Mouse (Mus musculus) myocyte (in vitro differentiated cells): ENCODE results near the gene Chst8.

Source experiments
- MAX ChIP-seq: IDR thresholded peaks from one replicate; pipeline ENCODE4 v1.6.1; 2011; ENCODE audit warnings: low read depth, mild to moderate bottlenecking, control low read depth
- SRF ChIP-seq: IDR thresholded peaks from one replicate; pipeline ENCODE4 v1.6.1; 2011; ENCODE audit warnings: low read depth; ENCODE audit not compliant: control insufficient read depth, insufficient read length

- TF ChIP-seq MAX (no peak), SRF (no peak)
These were observed 67.5 kb downstream of the Chst8 start for GRCm38 (mm10) chr7:34744994-34745393.
